Mouse (Mus musculus) R1 (cell line): ENCODE results near the gene Wdfy1.

ENCODE experiments used
- DNase-seq: peaks from one replicate; pipeline ENCODE4 v3.0.0-alpha.2; 2018; ENCODE audit warnings: low read depth, low spot score

The Wdfy1 gene

GRCm38 (mm10) chr1:79775927-79776458 is at the start of gene Wdfy1, which contains the start of gene Mrpl44:
Gene Wdfy1, minus strand, starts transcription at chr1:79776143.
Gene Mrpl44, plus strand, starts transcription at chr1:79776018.
- peak; percentile 95 for DNase-seq

DNA sequence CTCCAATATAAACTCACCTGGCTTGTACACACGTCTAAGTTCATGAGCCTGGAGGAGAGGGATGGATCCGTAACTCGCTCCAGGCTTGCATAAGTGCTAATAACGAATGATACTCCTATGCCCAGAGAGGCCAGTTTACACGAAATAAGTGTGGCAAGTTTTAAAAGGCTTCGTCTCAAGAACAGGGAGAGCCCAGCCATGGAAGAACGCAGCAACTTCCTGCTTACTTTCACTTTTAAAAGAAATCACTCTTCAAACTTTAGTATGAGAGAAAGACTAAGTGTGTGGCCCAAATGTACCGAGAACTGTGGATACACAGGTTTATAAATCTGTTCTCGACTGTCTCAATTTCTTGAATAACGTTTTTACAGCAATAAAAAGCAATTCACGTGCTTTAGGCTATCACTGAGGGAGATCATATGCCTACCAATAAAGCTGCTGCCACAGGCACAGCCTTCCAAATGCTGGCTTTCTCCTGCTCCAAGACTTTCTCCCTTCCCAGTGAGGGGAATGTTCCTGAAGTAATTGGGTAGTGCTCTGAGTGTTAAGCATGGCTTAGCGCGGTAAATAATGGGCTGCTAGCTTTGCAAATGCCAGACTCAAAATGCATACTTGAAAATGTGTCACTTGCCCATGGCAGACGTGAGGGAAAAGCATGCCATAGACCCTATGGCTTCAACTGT is 48.1 kb upstream of the Wdfy1 start:
- DNase-seq, result no peak

- no peak for DNase-seq
Measured at GRCm38 (mm10) chr1:79822806-79823525, 47.0 kb upstream of the Wdfy1 start.

GRCm38 (mm10) chr1:79819296-79819879 is 43.4 kb upstream of the Wdfy1 start:
- no peak for DNase-seq

- DNase-seq, result no peak
Measured at GRCm38 (mm10) chr1:79815446-79815845, 39.5 kb upstream of the Wdfy1 start.

- DNase-seq, result no peak
Measured at GRCm38 (mm10) chr1:79809447-79809846, 33.5 kb upstream of the Wdfy1 start.

DNA sequence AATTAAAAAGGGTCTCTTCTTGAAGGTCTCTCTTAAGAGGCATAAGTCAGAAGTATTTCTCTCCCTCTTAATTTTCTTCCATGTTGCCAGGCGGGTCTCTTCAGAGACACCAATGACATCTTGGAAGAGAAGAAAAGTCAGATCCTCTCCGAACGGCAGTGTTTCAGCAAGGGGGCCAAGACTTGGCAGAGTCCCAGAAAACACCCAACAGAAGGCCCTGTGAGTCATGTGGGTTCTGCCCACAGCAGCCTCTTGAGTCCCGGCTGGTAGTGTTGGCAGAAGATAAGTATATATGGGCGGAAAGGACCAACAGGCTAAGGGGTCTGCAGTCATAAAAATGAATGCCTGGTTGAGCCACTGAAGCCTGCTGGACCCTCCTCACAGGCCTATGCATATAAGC is 30.9 kb upstream of the Wdfy1 start:
- DNase-seq, result no peak

DNA sequence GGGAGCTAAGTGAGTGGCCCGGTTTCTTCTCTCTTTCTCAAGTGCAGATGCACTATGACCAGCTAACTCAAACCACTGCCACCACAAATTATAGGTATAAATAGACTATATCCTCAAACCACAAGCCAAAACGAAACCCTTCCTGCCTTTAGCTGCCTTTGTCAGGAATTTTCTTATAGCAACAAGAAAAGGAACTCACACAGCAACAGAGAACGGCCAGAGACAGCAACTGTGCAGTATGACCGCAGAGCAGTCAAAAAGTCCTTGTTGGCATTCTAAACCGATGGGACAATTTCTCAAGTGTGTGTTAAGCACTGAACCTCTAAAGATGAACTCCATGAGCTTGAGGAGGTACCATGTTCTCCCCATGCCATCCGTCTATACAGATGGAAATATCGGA is 27.7 kb upstream of the Wdfy1 start:
- no peak for DNase-seq

GRCm38 (mm10) chr1:79802858-79803427 is 27.0 kb upstream of the Wdfy1 start:
- DNase-seq, result no peak

- no peak for DNase-seq
Measured at GRCm38 (mm10) chr1:79797084-79797483, 21.1 kb upstream of the Wdfy1 start.

DNA sequence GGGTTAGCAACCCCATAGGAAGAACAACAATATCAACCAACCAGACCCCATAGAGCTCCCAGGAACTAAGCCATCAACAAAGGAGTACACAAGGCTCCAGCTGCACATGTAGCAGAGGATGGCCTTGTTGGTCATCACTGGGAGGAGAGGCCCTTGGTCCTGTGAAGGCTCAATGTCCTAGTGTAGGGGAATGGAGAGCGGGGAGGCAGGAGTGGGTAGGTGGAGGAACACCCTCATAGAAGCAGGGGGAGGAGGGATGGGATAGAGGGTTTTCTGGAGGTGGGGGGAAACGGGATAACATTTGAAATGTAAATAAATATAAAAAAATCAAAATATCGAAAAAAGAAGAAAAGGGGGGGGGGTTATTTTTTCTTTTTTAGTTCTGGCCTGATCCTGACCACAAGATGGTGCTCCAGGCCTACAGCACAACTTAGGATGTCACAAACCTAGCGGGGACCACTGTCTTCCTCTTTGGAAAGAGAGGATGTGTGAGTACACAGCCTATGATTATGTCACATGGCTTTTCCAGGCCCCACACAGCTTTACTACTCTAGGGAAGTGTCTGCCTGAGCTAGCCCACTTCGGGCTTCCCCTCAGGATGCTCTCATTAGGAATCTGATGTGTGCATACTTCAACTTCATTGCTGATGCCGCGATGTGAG is 10.5 kb upstream of the Wdfy1 start:
- no peak for DNase-seq

DNA sequence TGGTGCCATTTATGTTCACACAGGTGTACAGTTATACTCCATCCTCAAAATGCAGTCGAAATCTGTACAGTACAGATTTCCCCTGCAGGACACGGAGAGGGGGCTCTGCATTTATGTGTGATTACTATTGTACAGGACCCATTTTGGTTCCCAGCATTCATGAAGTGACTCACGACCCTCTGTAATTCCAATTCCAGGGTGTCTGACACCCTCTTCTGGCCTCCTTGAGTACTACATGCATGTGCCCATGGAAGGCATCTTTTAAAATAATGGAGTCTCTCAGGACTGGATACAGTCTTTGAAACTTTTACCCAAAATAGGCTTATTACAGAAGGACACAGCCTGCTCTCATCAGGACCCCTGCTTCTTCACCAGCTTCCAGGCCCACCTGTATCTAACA is 6.5 kb upstream of the Wdfy1 start:
- DNase-seq, result peak; percentile 53

- no peak for DNase-seq
Measured at GRCm38 (mm10) chr1:79778011-79778410, 2.1 kb upstream of the Wdfy1 start.

DNA sequence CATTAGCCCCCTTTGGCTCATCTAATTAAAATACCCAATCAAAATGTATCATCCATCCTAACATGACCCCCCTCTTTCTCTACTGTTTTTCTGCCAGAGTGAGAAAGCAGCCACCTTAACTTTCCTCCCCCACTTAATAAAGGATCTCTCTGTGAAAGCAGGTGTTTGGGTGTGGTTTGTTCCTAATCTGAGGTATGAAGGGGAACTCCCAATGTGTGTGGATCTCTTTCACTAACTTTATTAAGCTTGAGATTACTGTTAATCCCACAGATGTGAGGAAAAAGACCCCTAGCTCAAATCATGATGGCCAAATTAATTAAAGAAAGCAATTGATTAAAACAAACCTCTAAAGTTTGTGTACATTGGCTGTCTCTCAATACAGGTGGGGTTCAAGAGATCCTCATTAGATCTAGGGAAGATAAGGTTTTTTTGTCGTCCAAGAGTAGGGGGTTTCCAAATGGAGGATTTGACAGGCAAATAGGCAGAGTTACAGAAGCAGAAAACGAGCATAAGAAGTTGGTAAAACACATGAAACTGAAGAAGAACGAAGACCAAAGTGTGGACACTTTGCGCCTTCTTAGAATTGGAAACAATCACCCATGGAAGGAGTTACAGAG is 1.7 kb downstream of the Wdfy1 start:
- no peak for DNase-seq

GRCm38 (mm10) chr1:79768231-79768630 is 7.7 kb downstream of the Wdfy1 start:
- no peak for DNase-seq

GRCm38 (mm10) chr1:79764483-79764882 is 11.5 kb downstream of the Wdfy1 start:
- no peak for DNase-seq

DNA sequence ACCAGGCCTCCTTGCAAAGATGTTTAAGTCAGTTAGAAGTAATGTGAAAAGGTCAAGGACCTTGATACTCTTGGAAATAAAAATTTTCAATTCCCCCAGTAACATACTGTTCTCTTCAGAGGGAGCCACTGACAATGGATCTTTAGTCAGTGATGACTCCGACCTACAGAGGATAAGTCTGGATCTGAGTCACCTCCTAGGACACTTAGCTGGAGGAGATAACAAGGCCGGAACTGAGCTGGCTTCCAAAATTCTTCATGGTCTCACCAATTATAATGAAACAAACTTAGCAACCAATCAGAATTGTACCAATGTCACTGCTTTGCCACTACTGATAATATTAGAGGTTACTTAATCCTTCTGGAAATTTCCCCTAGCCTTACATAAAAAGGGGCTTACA is 11.9 kb downstream of the Wdfy1 start:
- no peak for DNase-seq

DNA sequence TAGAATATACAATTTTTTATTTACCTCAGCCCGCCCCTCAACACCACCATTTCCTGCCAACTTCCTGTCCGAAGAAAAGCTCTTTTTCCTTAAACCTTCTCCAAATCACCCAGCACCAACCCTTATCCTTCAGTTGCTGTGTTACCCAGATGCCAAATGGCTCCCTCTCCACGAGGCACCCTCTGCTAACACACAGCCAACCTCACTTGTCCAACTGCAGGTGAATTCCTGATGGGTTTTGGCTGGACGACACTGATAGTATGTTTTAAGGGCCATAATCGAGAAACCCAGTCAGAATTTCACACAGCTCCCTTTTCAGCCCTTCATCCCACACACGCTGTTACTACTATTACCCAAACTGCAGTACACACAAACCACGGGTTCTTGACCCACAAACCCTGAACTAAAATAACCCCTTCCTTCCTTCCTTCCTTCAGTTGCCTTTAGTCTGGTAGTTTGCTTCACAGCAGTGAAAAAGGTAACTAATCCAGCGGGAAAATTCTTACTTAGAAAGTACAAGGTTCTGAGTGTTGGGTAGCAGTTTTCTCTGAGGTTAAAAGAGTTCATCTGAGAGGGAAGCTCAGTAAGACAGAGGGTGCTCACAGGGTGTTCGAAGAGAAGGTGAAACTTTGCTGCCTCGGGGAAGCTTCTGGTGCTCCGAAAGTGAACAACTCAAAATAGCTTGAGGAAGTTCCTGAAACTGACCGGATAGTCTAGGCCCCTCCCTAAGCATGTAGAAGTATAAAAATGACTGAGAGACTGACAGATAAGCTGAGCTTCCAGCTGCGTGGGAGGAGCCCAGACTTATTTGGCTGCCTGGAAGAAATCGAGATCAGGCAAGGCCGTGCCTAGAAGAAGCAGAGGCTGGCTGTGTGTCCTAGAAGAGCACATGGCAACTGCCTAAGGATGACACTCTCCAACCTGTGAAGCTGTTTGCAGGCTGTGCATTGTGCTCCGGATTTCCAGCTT is 13.4 kb downstream of the Wdfy1 start:
- no peak for DNase-seq

DNA sequence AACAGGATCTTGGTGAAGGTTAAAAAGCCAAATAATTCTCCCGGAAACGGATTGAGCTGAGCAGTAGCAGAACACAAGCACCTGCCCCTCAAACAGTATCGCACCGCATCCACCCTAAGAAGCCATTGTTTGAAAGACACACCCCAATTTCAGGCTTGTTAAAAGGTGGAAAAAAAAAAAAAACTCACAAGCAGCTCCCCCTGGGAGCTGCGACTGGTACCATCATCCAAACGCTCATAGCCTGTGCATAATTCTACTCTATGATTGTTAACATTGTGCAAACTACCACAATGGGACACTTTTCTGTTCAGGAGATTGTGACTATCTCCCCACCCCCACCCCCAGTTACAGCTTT is 14.0 kb downstream of the Wdfy1 start:
- no peak for DNase-seq
